Mouse (Mus musculus) heart, adult 2 months (tissue): ENCODE data around the gene Erich3. TPM values are rescaled to one million over a fixed set of nuclear protein-coding genes. Genes with fewer than 3 reads are reported as not detected.

ENCODE experiments used
- DNase-seq, 2 experiments: peaks; one replicate each; pipeline ENCODE4 v3.0.0; 2021
- H3K27ac ChIP-seq: fragments of 200-600 bp; 2 replicates; pipeline ENCODE4 v1.8.1; 2022
- H3K27me3 ChIP-seq: fragments of 200-500 bp; 2 replicates; pipeline ENCODE4 v1.6.1; 2012; ENCODE audit warnings: mild to moderate bottlenecking, low read length, inconsistent platforms, mixed read lengths; ENCODE audit not compliant: control insufficient read depth, insufficient read depth
- H3K36me3 ChIP-seq: fragments of 200-500 bp; 2 replicates; pipeline ENCODE4 v1.6.1; 2012; ENCODE audit warnings: low read length, inconsistent platforms; ENCODE audit not compliant: control insufficient read depth, insufficient read depth
- H3K4me1 ChIP-seq: fragments of 200-500 bp; 2 replicates; pipeline ENCODE4 v1.6.1; 2011; ENCODE audit warnings: low read length; ENCODE audit not compliant: control insufficient read depth, insufficient read depth
- H3K4me3 ChIP-seq: fragments of 200-600 bp; 2 replicates; pipeline ENCODE4 v1.8.1; 2022
- H3K79me2 ChIP-seq: fragments of 200-500 bp; replicated peaks from 2 replicates; pipeline ENCODE4 v1.6.1; 2012; ENCODE audit warnings: mild to moderate bottlenecking, inconsistent platforms, low read length, moderate library complexity, mixed read lengths; ENCODE audit not compliant: control insufficient read depth, insufficient read depth
- H3K9ac ChIP-seq: fragments of 200-500 bp; 2 replicates; pipeline ENCODE4 v1.6.1; 2012; ENCODE audit warnings: low read depth, mild to moderate bottlenecking, control low read depth, inconsistent platforms, low read length, mixed read lengths
- CTCF ChIP-seq: fragments of 200-600 bp; IDR thresholded peaks from 2 replicates; pipeline ENCODE4 v1.8.1; 2022; ENCODE audit warnings: antibody characterized with exemption, mild to moderate bottlenecking, moderate library complexity
- EP300 ChIP-seq: fragments of 200-500 bp; IDR thresholded peaks from 2 replicates; pipeline ENCODE4 v1.6.1; 2011; ENCODE audit warnings: low read depth, low read length, control low read depth; ENCODE audit not compliant: insufficient read depth
- POLR2A ChIP-seq: fragments of 200-500 bp; IDR thresholded peaks from 2 replicates; pipeline ENCODE4 v1.6.1; 2011; ENCODE audit warnings: mild to moderate bottlenecking, low read depth, low read length, control low read depth; ENCODE audit not compliant: insufficient read depth
- WGBS: fragments of 180-500 bp; shearing (Covaris S2); methylation state at CpG from one replicate; pipeline ENCODE4 v1.1.7; 2018; 5-methylcytosine and 5-hydroxymethylcytosine counted together
- intact Hi-C: fragments of 180-260 bp; cut with DNase I; formaldehyde crosslinking; loops from one replicate; pipeline ENCODE4 v1.15.1; 2025
- polyA plus RNA-seq: library from polyadenylated mRNA; depleted of rRNA; stranded (reverse); fragments of >200 nt; gene quantifications from 2 replicates; pipeline ENCODE4 v1.2.3, GENCODE M21; 2012
- total RNA-seq, 2 experiments: library from RNA; stranded (reverse); gene quantifications; 2 replicates each; pipeline ENCODE4 v1.2.3; 2021

The Erich3 gene
- total and polyA plus RNA-seq, 3 experiments: 0.11 to 0.35 (median 0.21) TPM

DNA sequence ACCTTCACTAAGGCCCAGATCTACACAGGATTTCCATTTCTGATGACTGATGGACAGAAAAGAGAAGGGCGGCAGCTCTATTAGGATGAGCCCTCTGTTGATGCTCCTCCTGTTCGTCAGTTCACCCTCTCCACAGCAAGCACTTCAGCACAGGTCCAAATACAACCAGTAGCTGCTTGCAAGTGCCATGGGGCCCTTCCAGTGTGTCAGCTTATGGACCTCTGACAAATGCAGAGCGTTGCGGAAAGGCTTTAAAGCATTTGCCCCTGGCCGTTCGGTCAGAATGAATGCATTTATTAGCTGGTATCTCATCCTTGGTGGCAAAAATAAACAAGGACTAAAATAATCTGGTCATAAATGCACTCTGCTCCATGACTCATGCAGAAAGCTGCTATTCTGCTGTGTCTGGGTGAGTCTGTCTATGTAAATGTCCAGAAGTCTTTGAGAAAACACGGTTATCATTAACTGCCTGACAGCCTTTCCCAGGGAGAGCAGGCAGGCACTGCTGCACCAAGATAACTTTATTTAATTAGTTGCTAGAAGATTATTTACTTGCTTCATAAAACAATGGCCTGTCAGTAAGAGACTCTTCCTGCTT lies 146.7 kb downstream of the Erich3 start:
- intact Hi-C loops: no loop called here
- Histone ChIP-seq H3K4me1 (no peaks in the 10 kb centered on the region; the same call in 1 of the 2 replicates), H3K27ac (no peak overlapping the region), H3K4me3 (no peak overlapping the region), H3K27me3 (no peaks in the 10 kb centered on the region), H3K9ac (no peak overlapping the region), H3K79me2 (no peaks in the 10 kb centered on the region), H3K36me3 (no peaks in the 10 kb centered on the region)
- WGBS: 51% methylated on average over 7 of the region's 7 CpGs
- TF ChIP-seq CTCF (no peak), EP300 (no peak), POLR2A (no peak)
- no peak for DNase-seq

DNA sequence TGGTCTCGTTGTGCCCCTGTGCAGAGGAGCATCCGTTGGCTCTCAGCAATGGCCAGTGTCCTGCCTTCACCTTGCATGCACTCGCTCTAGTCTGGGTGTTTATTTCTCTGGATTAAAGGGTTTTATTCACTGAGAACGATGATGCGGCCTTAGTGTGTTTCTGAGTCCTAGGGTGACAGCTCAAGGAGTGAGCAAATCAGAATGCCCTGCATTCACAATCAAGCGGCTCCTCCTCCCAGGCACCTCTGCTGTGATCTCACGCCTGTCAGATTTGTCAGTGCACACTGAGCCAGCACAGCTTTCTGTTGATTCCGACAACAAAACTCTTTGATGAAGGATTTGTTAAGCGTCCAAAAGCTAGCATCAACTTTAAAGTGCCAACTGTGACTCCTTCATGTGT lies 147.6 kb downstream of the Erich3 start:
- Histone ChIP-seq H3K79me2 (no peaks in the 10 kb centered on the region), H3K27ac (no peak overlapping the region), H3K9ac (no peak overlapping the region), H3K4me3 (no peak overlapping the region), H3K4me1 (no peaks in the 10 kb centered on the region; the same call in 1 of the 2 replicates), H3K27me3 (no peaks in the 10 kb centered on the region), H3K36me3 (no peaks in the 10 kb centered on the region)
- DNase-seq: no peak
- intact Hi-C loops: no loop called here
- WGBS: 61% methylated on average over 9 of the region's 9 CpGs
- TF ChIP-seq EP300 (no peak), POLR2A (no peak), CTCF (no peak)

DNA sequence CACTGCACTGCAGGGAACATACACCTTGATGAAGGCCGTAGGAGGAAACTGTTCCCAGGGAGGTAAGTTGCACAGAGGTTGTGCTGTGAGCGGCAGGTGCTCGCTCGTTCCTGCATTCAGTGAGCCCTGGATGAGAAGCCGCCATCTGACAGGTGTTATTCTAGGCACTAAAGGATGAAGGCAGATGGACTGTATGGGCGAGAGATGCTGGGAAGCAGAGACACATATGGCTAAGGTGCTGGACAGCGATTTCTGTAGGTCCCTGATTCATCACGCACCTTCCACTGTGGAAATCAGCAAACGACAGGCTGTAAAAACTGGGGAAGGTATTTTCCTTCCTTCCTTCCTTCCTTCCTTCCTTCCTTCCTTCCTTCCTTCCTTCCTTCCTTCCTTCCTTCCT lies 148.2 kb downstream of the Erich3 start:
- intact Hi-C loops: no loop called here
- H3K79me2 ChIP-seq: no peaks in the 10 kb centered on the region
- TF ChIP-seq CTCF (no peak), EP300 (no peak), POLR2A (no peak)
- 79% methylated on average over 9 of the region's 9 CpGs for WGBS
- no peaks in the 10 kb centered on the region for H3K36me3 ChIP-seq
- H3K4me3 ChIP-seq: no peak overlapping the region
- H3K27ac ChIP-seq: no peak overlapping the region
- H3K4me1 ChIP-seq: peaks cover 2% of the 10 kb centered on the region
- DNase-seq: no peak
- no peaks in the 10 kb centered on the region for H3K27me3 ChIP-seq
- H3K9ac ChIP-seq: no peak overlapping the region

DNA sequence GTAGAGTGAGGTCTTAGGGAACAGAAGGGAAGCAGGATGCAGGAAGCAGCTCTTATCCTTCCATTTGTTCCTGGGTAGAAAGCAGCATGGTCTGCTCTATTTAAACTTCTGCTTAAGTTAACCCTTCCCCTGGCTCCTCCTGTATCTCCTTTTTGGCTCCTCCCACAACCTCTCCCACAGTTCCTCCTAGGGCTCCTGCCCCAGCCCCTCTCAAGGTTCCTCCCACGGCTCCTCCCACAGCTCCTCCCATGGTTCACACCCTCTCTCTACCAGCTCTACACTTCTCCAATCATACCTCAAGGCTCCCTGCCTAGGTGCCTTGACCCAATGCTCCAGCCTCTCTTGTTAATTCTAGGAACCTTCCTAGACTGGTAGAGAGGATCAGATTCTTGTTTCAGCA lies 149.2 kb downstream of the Erich3 start:
- Histone ChIP-seq H3K36me3 (no peaks in the 10 kb centered on the region), H3K27me3 (no peaks in the 10 kb centered on the region), H3K27ac (no peak overlapping the region), H3K79me2 (no peaks in the 10 kb centered on the region), H3K4me3 (no peak overlapping the region), H3K4me1 (peaks cover 2% of the 10 kb centered on the region), H3K9ac (no peak overlapping the region)
- 48% methylated on average over 1 of the region's 1 CpGs for WGBS
- no peak for DNase-seq
- intact Hi-C loops: no loop called here
- TF ChIP-seq CTCF: no peak
- no peak for TF ChIP-seq POLR2A
- no peak for TF ChIP-seq EP300

DNA sequence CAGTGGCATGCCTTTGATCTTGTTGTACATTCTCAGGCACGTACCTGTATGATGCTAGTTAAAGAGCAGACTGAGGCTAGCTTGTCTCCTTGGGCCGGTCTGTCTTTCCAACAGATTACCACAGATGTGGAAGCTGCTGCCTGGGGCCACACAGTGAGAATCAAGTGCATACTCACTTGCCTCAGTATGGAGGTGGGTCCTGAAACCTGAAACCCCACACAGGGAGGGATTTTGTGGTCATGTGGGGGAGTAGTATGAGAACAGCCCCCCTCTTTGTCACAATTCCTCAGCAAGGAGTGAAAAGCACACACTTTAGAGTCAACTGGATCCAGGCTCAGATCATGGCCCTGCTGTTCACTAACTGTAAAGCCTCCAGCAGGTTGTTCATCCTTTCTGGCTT lies 151.9 kb downstream of the Erich3 start:
- intact Hi-C loops: no loop called here
- no peaks in the 10 kb centered on the region for H3K27me3 ChIP-seq
- TF ChIP-seq EP300 (no peak), POLR2A (no peak), CTCF (no peak)

DNA sequence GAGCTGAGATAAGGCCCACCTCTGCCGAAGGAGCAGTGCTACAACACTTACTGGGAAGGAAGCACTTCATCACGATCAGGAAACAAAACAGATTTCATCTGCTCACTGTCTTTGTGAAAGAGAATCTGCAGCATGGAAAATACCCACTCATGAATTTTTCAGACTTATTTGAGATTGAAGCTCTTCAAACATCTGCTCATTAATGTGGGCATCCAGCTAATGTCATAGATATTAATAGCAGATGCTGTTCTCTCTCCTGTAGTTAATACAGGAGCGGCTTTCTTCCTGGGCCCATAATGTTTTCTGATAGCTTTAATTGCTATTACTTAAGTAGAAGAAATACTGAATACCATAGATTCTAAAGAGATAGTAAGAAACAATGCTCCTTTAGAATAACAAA lies 152.6 kb downstream of the Erich3 start:
- Histone ChIP-seq H3K4me3 (no peak overlapping the region), H3K36me3 (no peaks in the 10 kb centered on the region), H3K9ac (no peak overlapping the region), H3K79me2 (no peaks in the 10 kb centered on the region), H3K27ac (no peak overlapping the region), H3K27me3 (no peaks in the 10 kb centered on the region), H3K4me1 (peaks cover 2% of the 10 kb centered on the region)
- no peak for TF ChIP-seq CTCF
- TF ChIP-seq EP300: no peak
- no peak for TF ChIP-seq POLR2A
- DNase-seq: no peak
- intact Hi-C loops: no loop called here
- WGBS: 46% methylated on average over 3 of the region's 3 CpGs

More for the DNA sequence above, 151.9 kb downstream of the Erich3 start:
- no peak for DNase-seq
- Histone ChIP-seq H3K4me3 (no peak overlapping the region), H3K79me2 (no peaks in the 10 kb centered on the region), H3K4me1 (peaks cover 2% of the 10 kb centered on the region), H3K9ac (no peak overlapping the region), H3K27ac (no peak overlapping the region), H3K36me3 (no peaks in the 10 kb centered on the region)
- WGBS: 81% methylated on average over 2 of the region's 2 CpGs
